Mouse (Mus musculus): ENCODE results near the gene Olfr403.
"Not testable (repeated sequence)": the region's sequence is repeated elsewhere in the genome, so short reads cannot be mapped to it uniquely, and the experiment has no call there.

Olfr403 gene

DNA sequence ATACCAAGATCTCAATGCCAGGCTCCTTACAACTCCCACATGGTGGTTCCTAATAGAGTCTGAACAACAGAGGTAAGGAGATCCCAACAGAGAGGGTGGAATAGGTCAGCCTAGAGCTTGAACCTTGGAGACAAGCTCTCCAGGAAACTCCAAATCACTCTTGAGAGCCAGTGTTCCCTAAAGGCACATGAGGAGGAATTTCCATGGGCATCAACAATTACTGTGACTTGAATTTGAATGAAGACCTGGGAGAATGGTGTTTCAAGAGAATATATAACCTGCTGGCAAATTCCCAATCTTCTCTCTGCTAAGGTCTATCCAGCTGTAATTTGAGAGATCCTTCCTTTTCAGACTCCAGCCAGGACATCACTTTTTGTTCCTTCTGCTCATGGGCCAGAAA is at the start of gene Olfr403:
Olfr403 (plus strand) TSS at position 301 of the 400 bp plus-strand sequence.
- DNase-seq (ENCODE audit: low spot score in 2 of 2), result no peak

DNA sequence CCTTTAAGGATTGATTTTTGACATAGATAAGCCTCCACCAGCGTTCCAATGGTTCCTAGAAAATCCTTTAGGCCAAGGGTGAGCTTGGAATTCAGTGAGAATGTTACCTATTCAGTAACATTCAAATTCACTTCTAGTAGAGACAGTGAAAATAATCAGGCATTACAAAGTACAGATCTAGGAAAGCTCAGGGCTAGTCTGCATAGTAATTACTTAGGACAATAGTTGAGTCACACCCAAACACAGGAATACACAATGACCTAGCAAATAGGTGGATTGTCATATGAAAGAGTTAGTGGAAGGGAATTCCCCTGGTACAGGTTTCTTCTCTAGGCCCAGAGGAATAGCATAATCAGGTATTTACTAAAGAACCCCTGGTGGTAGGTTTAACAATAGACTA is 46.0 kb upstream of the Olfr403 start:
- DNase-seq (ENCODE audit: low spot score in 2 of 2), result not testable (repeated sequence)

DNA sequence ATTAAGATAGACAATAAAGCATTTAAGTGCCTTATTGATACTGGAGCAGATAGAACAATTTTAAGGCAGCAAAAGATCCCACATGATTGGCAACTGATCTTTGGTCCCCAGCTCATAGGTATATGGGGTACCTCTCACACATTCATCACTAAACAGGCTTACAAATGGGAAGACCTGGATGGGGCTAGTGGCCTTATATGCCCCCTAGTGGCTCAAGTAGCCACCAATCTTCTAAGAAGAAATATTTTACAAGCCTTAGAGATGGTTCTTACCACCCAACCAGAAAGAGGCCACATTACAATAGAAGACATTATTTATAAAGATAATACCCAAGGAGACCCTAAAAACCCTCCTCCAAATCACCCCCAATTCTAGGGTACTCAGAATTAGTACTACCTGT is 40.2 kb upstream of the Olfr403 start:
- no peak for DNase-seq (ENCODE audit: low spot score in 2 of 2)

DNA sequence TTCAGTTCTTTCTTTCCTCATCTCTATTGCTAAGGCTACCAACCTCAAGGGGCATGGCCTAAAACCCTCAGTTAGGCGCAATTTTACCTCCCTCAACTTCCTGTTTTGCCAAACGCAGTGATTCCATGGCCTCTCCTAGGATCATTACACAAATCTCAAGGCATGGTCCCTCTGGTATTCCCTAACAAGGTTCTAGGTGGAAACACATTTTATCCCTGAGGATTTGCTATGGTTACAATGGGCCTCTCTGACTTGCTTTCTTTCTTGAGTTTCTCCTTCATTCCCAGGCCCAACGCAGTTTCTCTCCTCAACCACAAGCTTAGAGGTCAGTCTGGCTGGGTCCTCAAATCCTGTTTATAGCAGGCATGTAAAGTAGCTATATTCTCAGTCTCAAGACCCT is 32.8 kb upstream of the Olfr403 start, which contains the start of gene Olfr402:
Olfr402 (plus strand) TSS at position 301 of the 400 bp plus-strand sequence.
- no peak for DNase-seq (ENCODE audit: low spot score in 2 of 2)

DNA sequence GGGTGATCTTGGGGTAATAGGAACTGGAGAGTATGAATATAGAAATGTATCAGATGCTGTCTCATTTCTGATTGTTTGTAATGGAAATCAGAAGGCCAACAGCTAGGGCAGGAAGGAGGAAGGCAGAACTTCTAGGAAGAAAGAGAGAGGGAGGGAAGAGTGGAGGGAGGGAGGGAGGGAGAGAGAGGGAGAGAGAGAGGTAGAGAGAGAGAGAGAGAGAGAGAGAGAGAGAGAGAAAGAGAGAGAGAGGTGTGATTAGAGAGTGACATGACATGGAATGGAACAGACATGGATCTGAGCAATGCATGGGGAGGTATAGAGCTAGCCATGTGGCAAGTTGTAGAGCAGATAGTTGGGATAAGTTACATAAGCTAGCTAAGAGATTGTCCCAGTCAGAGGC is 17.3 kb upstream of the Olfr403 start:
- no peak for DNase-seq (ENCODE audit: low spot score in 2 of 2)

DNA sequence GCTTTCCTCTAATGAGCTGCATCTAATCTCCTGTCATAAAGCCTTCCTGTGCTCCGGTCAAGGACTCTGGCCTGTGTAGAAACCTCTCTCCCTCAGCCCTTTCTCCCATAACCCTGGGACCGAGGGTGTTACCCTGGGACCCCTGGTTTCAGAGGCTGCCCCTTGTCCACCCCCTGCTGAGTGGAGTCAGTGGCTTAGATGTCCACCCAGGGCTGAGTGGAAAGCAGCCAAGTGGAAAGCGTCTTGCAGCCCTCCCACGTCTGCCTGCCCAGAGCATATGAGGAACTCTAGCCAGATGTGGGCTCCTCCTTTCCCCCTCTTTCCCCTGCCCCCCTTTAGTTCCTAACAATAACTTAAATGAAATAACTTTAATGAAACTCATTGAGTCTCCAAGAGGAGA is 2.9 kb upstream of the Olfr403 start:
- DNase-seq (ENCODE audit: low spot score in 2 of 2), result no peak

DNA sequence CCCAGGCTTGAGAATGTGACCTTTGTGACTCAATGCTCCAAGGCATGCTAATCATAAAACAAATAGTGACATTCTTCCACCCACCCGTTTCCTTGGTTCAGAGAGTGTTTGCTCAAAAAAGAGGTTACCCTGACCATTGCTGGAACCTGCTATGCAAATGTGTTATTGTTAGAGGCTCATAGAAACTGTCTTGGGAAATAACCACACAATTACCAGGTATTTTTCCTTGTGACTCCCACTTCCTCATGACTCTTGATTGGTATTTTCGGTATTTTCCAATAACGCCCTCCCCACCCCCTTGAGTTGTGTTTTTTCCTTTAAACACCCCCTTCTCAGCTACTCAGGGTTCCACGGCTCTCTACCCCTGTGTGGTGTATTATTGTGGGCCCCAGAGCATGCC is 2.3 kb upstream of the Olfr403 start:
- no peak for DNase-seq (ENCODE audit: low spot score in 2 of 2)

DNA sequence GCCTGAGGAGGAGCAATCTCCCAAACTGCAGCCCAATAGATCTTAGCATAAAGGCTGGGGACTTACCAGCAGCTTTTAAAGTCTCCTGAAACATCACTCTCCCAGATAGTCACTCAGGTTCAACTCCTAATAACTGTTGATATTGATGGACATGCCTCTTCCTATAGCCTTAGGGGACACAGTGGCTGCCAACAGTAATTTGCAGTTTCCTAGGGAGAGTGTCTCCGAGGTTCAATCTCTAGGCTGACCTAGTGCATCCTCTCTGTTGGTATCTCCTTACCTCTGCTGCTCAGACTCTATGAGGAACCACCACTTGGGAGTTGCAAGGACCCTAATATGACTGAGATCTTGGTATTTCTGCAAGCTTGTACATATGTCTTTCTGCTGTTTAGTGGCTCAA is 25.2 kb downstream of the Olfr403 start, which contains the start of gene Olfr43:
Olfr43 (minus strand) TSS at position 101 of the 400 bp plus-strand sequence.
- DNase-seq (ENCODE audit: low spot score in 2 of 2), result no peak

DNA sequence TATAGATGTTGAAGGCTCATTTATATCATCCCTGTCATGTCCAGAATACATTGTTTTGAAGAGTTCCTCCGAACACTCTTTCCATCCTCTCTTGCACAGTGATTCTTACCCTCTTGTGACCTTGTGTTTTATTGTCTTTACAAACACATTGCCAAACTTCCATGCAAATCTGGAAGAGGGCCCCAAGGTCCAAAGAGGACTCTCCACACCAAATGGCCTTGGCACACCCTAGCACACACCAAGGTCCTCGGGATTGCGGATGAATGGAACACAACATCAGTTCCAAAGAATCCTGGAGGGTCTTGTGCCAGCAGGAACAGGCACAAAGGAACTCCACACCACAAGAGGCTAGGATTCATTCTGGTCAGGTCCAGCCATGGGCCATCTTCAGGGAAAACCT is 55.2 kb downstream of the Olfr403 start:
- no peak for DNase-seq (ENCODE audit: low spot score in 2 of 2)
